Mouse (Mus musculus) lung, postnatal 0 days (tissue): ENCODE data around the gene Pdlim5. TPM values are rescaled to one million over a fixed set of nuclear protein-coding genes. Genes with fewer than 3 reads are reported as not detected.

Source experiments
- ATAC-seq: fragments of 200-750 bp; cut with Nextera tagmentation; 2 replicates; pipeline ENCODE4 v1.8.0; 2017; ENCODE audit warnings: moderate library complexity
- DNase-seq: peaks from one replicate; pipeline ENCODE4 v3.0.0-alpha.2; 2016; ENCODE audit warnings: low spot score
- H3K27ac ChIP-seq: fragments of 300-500 bp; sonication (generic); 2 replicates; pipeline ENCODE4 v1.5.1; 2014; ENCODE audit warnings: antibody characterized with exemption, mild to moderate bottlenecking, low read length, mixed read lengths
- H3K27me3 ChIP-seq: fragments of 300-500 bp; sonication (generic); replicated peaks from 2 replicates; pipeline ENCODE4 v1.6.1; 2014; ENCODE audit warnings: low read length, mixed read lengths; ENCODE audit not compliant: insufficient read depth
- H3K36me3 ChIP-seq: fragments of 300-500 bp; sonication (generic); 2 replicates; pipeline ENCODE4 v1.6.1; 2014; ENCODE audit warnings: low read length, mixed read lengths; ENCODE audit not compliant: insufficient read depth
- H3K4me1 ChIP-seq: fragments of 300-500 bp; sonication (generic); 2 replicates; pipeline ENCODE4 v1.6.1; 2014; ENCODE audit warnings: antibody characterized with exemption, low read depth, low read length, mixed read lengths; ENCODE audit not compliant: insufficient read depth
- H3K4me2 ChIP-seq: fragments of 300-500 bp; sonication (generic); replicated peaks from 2 replicates; pipeline ENCODE4 v1.6.1; 2014; ENCODE audit warnings: low read depth, mild to moderate bottlenecking, low read length, moderate library complexity, mixed read lengths
- H3K4me3 ChIP-seq: fragments of 300-500 bp; sonication (generic); 2 replicates; pipeline ENCODE4 v1.5.1; 2014; ENCODE audit warnings: low read depth, low read length
- H3K9ac ChIP-seq: fragments of 300-500 bp; sonication (generic); replicated peaks from 2 replicates; pipeline ENCODE4 v1.6.1; 2014; ENCODE audit warnings: low read depth, mild to moderate bottlenecking
- H3K9me3 ChIP-seq: fragments of 300-500 bp; sonication (generic); 2 replicates; pipeline ENCODE4 v1.6.1; 2016; ENCODE audit warnings: low read length, mixed read lengths
- CTCF ChIP-seq: IDR thresholded peaks from 2 replicates; pipeline ENCODE4 v1.5.1; 2016; ENCODE audit warnings: antibody characterized with exemption, mild to moderate bottlenecking
- EP300 ChIP-seq: IDR thresholded peaks from 2 replicates; pipeline ENCODE4 v1.6.1; 2016; ENCODE audit warnings: antibody characterized with exemption, mild to moderate bottlenecking, control low read depth
- WGBS: fragments of 180-500 bp; shearing (Covaris S2); extraction: QIAGEN DNeasy Blood & Tissue Kit; methylation state at CpG from one replicate; pipeline ENCODE4 v1.1.7; 2014; 5-methylcytosine and 5-hydroxymethylcytosine counted together
- polyA plus RNA-seq: library from polyadenylated mRNA; unstranded; fragments of >200 nt; fragmentation: Nextera tagmentation; extraction: Ambion mirVana; gene quantifications from 2 replicates; pipeline ENCODE4 v1.2.1, GENCODE M21; 2015

Gene Pdlim5
- polyA plus RNA-seq, 1 experiment from 2014 or later, result 25.8 TPM

GRCm38 (mm10) chr3:142249458-142249857, 146.0 kb downstream of the Pdlim5 start:
- Histone ChIP-seq H3K4me2 (no peak overlapping the region), H3K9ac (no peak overlapping the region), H3K4me1 (no peaks in the 10 kb centered on the region), H3K9me3 (no peaks in the 10 kb centered on the region), H3K27ac (no peak overlapping the region), H3K27me3 (no peaks in the 10 kb centered on the region), H3K4me3 (no peak overlapping the region), H3K36me3 (no peaks in the 10 kb centered on the region)
- 89% methylated on average over 2 of the region's 2 CpGs for WGBS
- no peak for ATAC-seq
- TF ChIP-seq CTCF (no peak), EP300 (no peak)
- no peak for DNase-seq

GRCm38 (mm10) chr3:142243263-142243662, 152.2 kb downstream of the Pdlim5 start:
- Histone ChIP-seq H3K36me3 (no peaks in the 10 kb centered on the region; the same call in 1 of the 2 replicates), H3K4me2 (no peak overlapping the region)

GRCm38 (mm10) chr3:142239298-142239697, 156.2 kb downstream of the Pdlim5 start:
- DNase-seq (no peak), ATAC-seq (no peak)
- Histone ChIP-seq H3K4me1 (no peaks in the 10 kb centered on the region), H3K9ac (no peak overlapping the region), H3K4me3 (no peak overlapping the region), H3K27me3 (no peaks in the 10 kb centered on the region), H3K36me3 (no peaks in the 10 kb centered on the region; the same call in 1 of the 2 replicates), H3K4me2 (no peak overlapping the region), H3K27ac (no peak overlapping the region), H3K9me3 (no peaks in the 10 kb centered on the region)
- 87% methylated on average over 2 of the region's 2 CpGs for WGBS
- TF ChIP-seq EP300 (no peak), CTCF (no peak)

More at GRCm38 (mm10) chr3:142243263-142243662, 152.2 kb downstream of the Pdlim5 start:
- ATAC-seq (no peak), DNase-seq (no peak)
- TF ChIP-seq CTCF, result no peak
- no peak for TF ChIP-seq EP300
- no peak overlapping the region for H3K4me3 ChIP-seq
- WGBS, result 77% methylated on average over 5 of the region's 5 CpGs
- H3K9me3 ChIP-seq, result no peaks in the 10 kb centered on the region
- H3K27me3 ChIP-seq, result no peaks in the 10 kb centered on the region
- H3K4me1 ChIP-seq, result no peaks in the 10 kb centered on the region
- no peak overlapping the region for H3K9ac ChIP-seq
- H3K27ac ChIP-seq, result no peak overlapping the region

DNA sequence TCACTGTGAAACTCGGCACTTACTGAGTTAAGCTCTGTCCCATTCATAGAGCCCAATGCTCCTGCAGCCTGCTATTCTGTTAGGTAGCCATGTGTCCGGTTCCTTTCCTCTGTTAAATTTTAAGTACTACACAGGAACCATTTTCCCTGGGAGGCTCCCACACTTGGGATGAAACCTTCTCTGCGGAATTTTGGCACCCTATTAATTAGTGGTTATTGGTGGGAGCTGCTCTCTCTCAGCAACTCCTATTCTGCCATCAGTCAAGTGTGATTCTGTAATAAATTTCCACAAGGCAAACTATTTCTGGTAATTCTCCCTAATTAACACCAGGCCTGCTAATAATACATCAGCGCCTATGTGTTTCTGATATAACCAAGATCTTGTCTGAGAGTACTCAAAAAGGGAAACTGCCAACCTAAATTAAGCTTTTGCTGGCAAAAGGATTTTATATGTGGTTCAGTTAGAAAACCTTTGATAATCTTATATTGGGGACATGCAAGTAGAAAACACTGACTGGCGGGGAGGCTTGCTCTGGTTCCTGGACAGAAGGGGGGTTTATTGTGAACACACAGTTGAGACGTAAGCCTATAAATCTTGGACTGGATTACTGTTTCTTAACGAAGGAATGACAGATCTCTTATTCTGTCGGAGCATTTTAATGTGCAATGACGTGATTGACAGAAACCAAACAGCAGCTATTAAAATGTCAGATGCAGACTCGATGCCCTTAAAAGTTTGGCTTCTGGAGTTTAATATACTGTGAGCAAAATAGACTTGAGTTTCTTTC, 157.0 kb downstream of the Pdlim5 start:
- Histone ChIP-seq H3K27me3 (no peaks in the 10 kb centered on the region), H3K9me3 (no peaks in the 10 kb centered on the region), H3K27ac (no peak overlapping the region), H3K4me1 (no peaks in the 10 kb centered on the region), H3K4me2 (no peak overlapping the region), H3K36me3 (no peaks in the 10 kb centered on the region; the same call in 1 of the 2 replicates), H3K4me3 (no peak overlapping the region), H3K9ac (no peak overlapping the region)
- ATAC-seq (no peak), DNase-seq (no peak)
- no peak for TF ChIP-seq EP300
- TF ChIP-seq CTCF, result no peak
- 86% methylated on average over 10 of the region's 10 CpGs for WGBS

- no peak for ATAC-seq
- H3K9me3 ChIP-seq, result no peaks in the 10 kb centered on the region
- no peak overlapping the region for H3K4me3 ChIP-seq
- H3K27ac ChIP-seq, result no peak overlapping the region
- no peaks in the 10 kb centered on the region; the same call in 1 of the 2 replicates for H3K36me3 ChIP-seq
- DNase-seq, result no peak
- H3K4me1 ChIP-seq, result no peaks in the 10 kb centered on the region
- no peak overlapping the region for H3K9ac ChIP-seq
- no peaks in the 10 kb centered on the region for H3K27me3 ChIP-seq
- no peak for TF ChIP-seq EP300
- no peak for TF ChIP-seq CTCF
- 87% methylated on average over 5 of the region's 5 CpGs for WGBS
- H3K4me2 ChIP-seq, result no peak overlapping the region
Measured at GRCm38 (mm10) chr3:142237621-142238020, 157.9 kb downstream of the Pdlim5 start.

DNA sequence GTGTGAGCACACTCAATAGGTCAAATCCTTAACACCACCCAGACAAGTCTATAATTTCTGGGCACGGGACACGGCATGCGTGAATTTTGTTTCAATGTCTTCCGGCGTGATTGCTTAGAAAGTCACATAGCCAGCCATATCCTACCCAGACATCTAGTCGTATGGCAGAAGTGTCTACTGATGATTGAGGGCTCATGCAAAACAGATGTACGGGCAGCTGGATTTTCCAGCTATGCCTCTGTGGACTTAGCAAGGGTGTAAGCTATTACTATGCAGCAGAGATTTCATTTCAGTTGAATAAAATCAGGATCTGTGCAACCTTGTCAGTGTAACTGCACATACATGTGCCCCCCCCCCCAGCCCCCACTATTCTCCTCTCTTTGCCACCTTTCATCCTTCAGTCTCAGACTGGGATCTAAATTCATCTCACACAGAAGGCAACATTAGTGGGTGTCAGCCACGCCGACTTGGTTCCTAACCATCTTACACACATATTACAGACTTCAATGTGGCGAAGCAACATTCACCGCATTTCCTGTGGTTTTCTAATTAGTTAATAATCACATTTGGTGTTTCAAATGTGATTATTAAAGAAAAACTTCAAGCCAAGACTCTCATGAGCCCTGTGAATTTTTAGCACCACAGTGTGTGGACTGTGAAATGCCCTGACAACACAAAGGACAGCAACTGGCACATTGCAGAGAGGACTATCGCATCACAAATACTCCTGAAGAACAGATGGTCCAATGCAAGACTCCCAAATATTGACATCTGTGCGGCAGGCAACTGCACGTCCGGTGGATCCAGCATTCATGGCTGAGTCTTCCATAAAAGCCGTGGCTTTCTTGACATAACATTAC, 161.7 kb downstream of the Pdlim5 start:
- Histone ChIP-seq H3K9ac (no peak overlapping the region), H3K9me3 (no peaks in the 10 kb centered on the region), H3K36me3 (no peaks in the 10 kb centered on the region), H3K4me3 (no peak overlapping the region), H3K4me1 (no peaks in the 10 kb centered on the region), H3K4me2 (no peak overlapping the region), H3K27me3 (no peaks in the 10 kb centered on the region), H3K27ac (no peak overlapping the region)
- TF ChIP-seq EP300 (no peak), CTCF (no peak)
- 87% methylated on average over 16 of the region's 16 CpGs for WGBS
- DNase-seq (no peak), ATAC-seq (no peak)
